Mouse (Mus musculus) naive thymus-derived CD4-positive, alpha-beta T cell, adult 5 months (primary cell): Measurements from ENCODE around the gene Acly. TPM values are rescaled to one million over a fixed set of nuclear protein-coding genes. Genes with fewer than 3 reads are reported as not detected.

Experiments used
- polyA plus RNA-seq: library from polyadenylated mRNA; unstranded; fragments of 100-300 nt; shearing (Covaris generic); gene quantifications from one replicate; pipeline ENCODE4 v1.2.1, GENCODE M21; 2017

The Acly gene
- 165 TPM for polyA plus RNA-seq

DNA sequence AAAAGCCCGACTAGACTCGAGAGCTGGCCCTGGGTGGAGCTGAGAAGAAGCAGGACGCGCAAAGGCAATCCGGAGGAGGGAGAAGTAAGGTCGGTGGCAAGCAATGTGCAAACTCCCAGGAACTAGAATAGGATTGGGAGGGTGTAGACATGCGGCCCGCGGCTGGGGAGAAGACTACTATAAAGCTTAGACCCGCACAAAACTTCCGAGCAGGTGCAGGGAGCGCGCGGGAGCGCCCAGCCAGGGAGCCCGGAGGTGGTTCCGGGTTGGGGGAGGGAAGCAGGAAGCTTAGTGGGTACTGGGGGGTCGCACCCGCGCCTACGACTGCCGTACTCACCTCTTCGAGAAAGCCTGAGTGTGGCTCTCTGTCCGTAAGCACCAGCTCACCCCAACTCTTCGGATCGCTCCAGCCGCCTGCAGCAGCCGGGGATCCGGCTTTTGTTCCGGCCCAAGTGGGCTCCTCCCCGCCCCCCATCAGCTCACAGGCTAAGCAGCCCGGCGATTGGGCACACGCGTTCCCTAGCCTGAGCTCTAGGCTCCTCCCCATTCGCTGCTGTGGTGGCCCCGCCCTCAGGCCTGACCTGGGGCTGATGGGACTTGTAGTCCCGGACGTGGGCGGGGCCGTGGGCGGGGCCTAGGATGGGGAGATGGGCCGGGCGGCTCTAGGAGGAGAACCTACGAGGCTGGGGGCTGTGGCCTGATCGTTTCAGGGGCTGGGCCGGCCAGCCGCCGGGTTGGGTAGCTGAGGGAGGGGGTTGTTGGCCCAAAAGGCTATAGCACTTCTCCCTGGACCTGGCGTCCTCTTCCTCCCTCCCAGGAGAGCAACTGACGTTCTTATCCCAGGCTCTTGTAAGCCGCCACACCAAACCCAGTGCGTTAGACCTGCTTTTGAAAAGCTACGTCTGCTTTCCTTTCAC lies at the start of gene Acly:
Gene Acly (minus strand): TSS at position 543 of the 917 bp plus-strand sequence.

DNA sequence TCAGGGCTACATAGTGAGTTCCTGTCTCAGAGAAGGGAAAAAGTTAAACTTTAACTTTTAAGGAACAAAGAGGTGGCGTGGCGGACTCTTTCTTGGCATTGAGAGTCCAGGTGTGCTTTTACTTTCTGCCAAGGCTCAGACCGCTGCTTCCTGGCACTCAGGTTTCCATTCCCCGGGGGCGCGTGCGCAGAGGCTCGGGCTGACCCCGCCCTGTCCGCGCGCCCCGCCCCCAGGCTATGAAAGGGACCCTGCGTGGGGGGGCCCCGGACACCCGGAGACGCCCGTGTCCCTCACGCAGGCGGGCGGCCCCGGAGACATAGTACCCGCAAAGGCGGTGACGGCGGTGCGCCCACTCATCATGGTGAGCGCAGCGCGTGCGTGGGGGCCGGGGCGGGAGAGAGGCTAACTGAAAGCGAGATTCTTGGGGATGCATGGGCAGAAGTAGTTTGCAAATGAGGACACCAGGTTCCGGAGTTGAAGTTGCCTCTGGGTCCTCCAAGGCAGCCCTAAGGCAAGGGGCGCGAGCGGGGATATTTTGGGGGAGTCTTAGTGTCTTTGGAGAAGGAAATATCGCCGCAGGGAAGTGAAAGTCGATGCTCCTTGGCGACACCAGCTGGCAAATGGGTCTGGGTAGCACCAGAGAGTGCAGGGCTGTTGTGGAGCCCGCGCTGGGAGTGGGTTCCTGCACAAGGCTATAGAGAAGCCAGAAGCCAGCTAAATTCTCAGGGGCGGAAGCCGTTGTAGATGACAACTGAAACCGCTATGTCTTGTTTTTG lies 47.1 kb upstream of the Acly start, which contains the start of gene Cnp:
Gene Cnp (plus strand): TSS at position 197 of the 776 bp plus-strand sequence.

DNA sequence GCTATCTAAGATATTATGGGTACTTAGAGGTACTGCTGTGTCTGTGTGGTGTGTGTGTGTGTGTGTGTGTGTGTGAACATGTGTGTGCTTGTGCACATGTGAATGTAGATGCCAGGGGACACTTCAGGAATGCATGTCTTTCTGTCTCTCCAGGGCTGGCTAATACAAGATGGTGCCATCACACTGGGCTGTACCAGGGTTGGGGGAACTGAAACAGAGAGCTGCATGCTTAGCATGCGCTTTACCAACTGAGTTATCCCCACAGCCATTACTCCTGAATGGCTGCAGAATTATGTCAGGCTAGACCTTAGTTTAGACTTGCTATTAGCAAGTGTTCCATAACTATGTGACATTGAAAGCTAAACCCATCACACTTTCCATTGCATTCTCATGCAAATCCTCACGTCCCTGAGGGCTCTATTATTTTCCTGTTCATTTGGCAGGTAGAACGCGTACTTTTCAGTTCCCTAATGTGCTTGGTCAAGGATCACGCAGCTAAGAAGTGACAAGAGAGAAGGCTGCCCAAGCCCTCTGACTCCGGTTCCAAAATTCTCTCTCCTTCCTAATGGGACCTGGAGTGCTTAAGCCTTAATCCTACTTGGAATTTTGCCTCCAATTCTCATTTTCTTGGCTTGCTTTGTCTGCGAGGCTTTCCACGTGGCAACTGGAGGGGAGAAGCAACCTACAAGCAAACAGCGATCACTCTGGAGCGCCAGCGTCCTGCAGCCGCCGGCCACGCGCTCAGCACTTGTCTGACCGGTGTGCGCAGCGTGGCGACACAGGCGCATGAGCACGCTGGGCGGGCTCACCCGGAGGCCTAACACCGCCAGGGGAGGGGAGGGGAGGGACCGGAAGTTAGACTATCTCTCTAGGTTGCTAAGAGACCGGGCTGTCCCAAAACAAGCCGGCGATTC lies 17.3 kb upstream of the Acly start, which contains the start of gene Ttc25:
Gene Ttc25 (plus strand): TSS at position 776 of the 914 bp plus-strand sequence.

DNA sequence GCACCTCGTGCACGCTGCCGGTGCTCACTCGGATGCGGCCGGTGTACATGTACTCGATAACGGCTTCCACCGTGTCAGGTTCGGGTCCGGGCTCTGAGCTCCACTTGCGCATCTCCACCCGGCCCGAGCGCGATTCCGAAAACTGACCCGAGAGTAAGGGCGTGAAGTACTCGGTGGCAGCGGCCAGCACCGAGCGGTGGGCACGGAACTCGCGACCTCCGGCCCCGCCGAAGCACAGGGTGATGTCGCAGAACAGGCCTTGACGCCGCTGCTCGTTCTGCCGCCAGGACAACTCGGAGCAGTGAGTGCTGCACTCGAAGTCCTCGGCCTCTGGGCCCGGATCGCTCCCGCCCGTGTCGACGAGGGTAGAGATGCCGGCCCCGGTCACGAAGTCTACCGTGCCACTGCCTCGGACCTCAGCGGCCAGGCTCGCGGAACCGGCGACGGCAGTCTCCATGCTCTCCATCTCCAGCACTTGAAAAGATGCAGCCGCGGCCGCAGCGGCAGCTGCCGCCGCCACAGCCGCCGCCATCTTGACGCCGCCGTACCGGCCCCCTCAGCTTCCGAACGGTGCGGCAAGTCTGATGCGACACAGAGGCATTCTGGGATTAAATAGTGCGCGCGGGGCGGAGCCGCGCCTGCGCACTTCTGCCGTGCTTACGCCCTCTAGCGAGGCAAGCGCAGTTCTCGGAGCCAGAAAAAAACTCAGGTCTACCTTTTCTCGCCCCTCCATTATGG lies 55.4 kb downstream of the Acly start, which contains the start of gene Klhl11:
Gene Klhl11 (minus strand): TSS at position 545 of the 738 bp plus-strand sequence.

DNA sequence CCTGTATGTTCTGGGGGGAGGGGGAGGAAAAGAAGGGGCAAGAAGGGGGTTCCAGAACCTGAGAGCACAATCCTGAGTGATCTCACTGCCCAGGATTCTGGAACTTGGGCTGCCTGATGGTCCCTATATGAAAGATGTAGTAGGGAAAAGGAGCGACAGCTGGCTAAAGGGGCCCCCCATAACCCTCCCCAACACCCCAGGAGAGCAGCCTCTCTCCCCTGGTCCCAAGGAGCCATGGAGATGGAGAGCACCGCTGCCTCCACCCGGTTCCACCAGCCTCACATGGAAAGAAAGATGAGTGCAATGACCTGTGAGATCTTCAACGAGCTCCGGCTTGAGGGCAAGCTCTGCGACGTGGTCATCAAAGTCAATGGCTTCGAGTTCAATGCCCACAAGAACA lies 86.0 kb downstream of the Acly start, which contains the start of the genes Nt5c3b and Klhl10:
Gene Nt5c3b (minus strand): TSS at position 12 of the 400 bp plus-strand sequence.
Gene Klhl10 (plus strand): TSS at position 121 of the 400 bp plus-strand sequence.

Other genes starting within 250 kb of the Acly start
- gene Eif1, start 208.1 kb downstream of the Acly start, polyA plus RNA-seq = 4,878 TPM
- not detected for gene Gast, start 193.6 kb downstream of the Acly start, polyA plus RNA-seq
- gene Hap1, start 171.9 kb downstream of the Acly start, polyA plus RNA-seq = not detected
- 7.5 TPM for gene Jup, start 130.2 kb downstream of the Acly start, polyA plus RNA-seq
- not detected for gene P3h4, start 113.2 kb downstream of the Acly start, polyA plus RNA-seq
- gene Fkbp10, start 112.3 kb downstream of the Acly start, polyA plus RNA-seq = not detected
- 116 TPM for gene Nt5c3b, start 86.2 kb downstream of the Acly start, polyA plus RNA-seq
- not detected for gene Klhl10, start 86.1 kb downstream of the Acly start, polyA plus RNA-seq
- 7.8 TPM for gene Klhl11, start 55.3 kb downstream of the Acly start, polyA plus RNA-seq
- gene Ttc25, start 17.6 kb upstream of the Acly start, polyA plus RNA-seq = 0.16 TPM
- gene Cnp, start 46.9 kb upstream of the Acly start, polyA plus RNA-seq = 156 TPM
- 12.4 TPM for gene Nkiras2, start 91.2 kb upstream of the Acly start, polyA plus RNA-seq
- 631 TPM for gene Dnajc7, start 92.2 kb upstream of the Acly start, polyA plus RNA-seq
- not detected for gene Zfp385c, start 164.5 kb upstream of the Acly start, polyA plus RNA-seq
- 11.2 TPM for gene Dhx58, start 176.3 kb upstream of the Acly start, polyA plus RNA-seq
- gene Kat2a, start 184.5 kb upstream of the Acly start, polyA plus RNA-seq = 55.9 TPM
- gene Hspb9, start 185.8 kb upstream of the Acly start, polyA plus RNA-seq = not detected
- gene Rab5c, start 210.2 kb upstream of the Acly start, polyA plus RNA-seq = 28.8 TPM
- 0.24 TPM for gene Kcnh4, start 231.9 kb upstream of the Acly start, polyA plus RNA-seq
- gene Hcrt, start 234.9 kb upstream of the Acly start, polyA plus RNA-seq = not detected
- gene Ghdc, start 243.0 kb upstream of the Acly start, polyA plus RNA-seq = 3.2 TPM